Mouse (Mus musculus) ES-E14 (cell line): ENCODE data around the gene Npw. TPM values are rescaled to one million over a fixed set of nuclear protein-coding genes. Genes with fewer than 3 reads are reported as not detected.
A peak's percentile ranks its signal among the peaks of the same experiment; 100 is the strongest.

ENCODE experiments used
- DNase-seq: peaks from one replicate; pipeline ENCODE4 v3.0.0-alpha.2; 2013; ENCODE audit warnings: low read depth, low spot score
- H3K27ac ChIP-seq: 2 replicates; pipeline ENCODE4 v1.5.1; 2012; ENCODE audit warnings: low read depth, mild to moderate bottlenecking, low read length, moderate library complexity, mixed read lengths; ENCODE audit not compliant: poor library complexity, insufficient read depth, severe bottlenecking
- H3K36me3 ChIP-seq: 2 replicates; pipeline ENCODE4 v1.6.1; 2012; ENCODE audit warnings: mild to moderate bottlenecking, low read length, moderate library complexity, mixed read lengths; ENCODE audit not compliant: control insufficient read depth, poor library complexity, insufficient read depth, severe bottlenecking
- H3K4me1 ChIP-seq, 2 experiments: fragments of 150-350 bp in 1 of 2; sonication (generic) in 1 of 2; 2 replicates each; pipeline ENCODE4 v1.6.1; 2012; ENCODE audit warnings: low read length in 2 of 2, mild to moderate bottlenecking in 1 of 2, mixed read lengths in 1 of 2; ENCODE audit not compliant: control insufficient read depth in 2 of 2, insufficient read depth in 2 of 2, poor library complexity in 1 of 2
- H3K4me3 ChIP-seq, 2 experiments: fragments of 150-350 bp in 1 of 2; sonication (generic) in 1 of 2; 2 replicates each; pipeline ENCODE4 v1.5.1; 2012; ENCODE audit warnings: low read length in 2 of 2, low read depth in 1 of 2, mild to moderate bottlenecking in 1 of 2, mixed read lengths in 1 of 2; ENCODE audit not compliant: insufficient read depth in 1 of 2, poor library complexity in 1 of 2, severe bottlenecking in 1 of 2
- H3K9ac ChIP-seq: 2 replicates; pipeline ENCODE4 v1.6.1; 2012; ENCODE audit warnings: low read depth, mild to moderate bottlenecking, low read length, mixed read lengths; ENCODE audit not compliant: poor library complexity, insufficient read depth, severe bottlenecking
- H3K9me3 ChIP-seq: fragments of 150-350 bp; sonication (generic); 2 replicates; pipeline ENCODE4 v1.6.1; 2012; ENCODE audit warnings: low read depth, mild to moderate bottlenecking, low read length; ENCODE audit not compliant: control insufficient read depth, insufficient read depth
- CHD2 ChIP-seq: IDR thresholded peaks from 2 replicates; pipeline ENCODE4 v1.6.1; 2014; ENCODE audit warnings: mild to moderate bottlenecking, low read depth, low read length, inconsistent platforms
- HCFC1 ChIP-seq: IDR thresholded peaks from 2 replicates; pipeline ENCODE4 v1.6.1; 2012; ENCODE audit warnings: low read length, inconsistent platforms, borderline replicate concordance; ENCODE audit not compliant: insufficient read depth
- MAFK ChIP-seq: IDR thresholded peaks from 2 replicates; pipeline ENCODE4 v1.6.1; 2014; ENCODE audit warnings: mild to moderate bottlenecking, low read depth, low read length, inconsistent platforms; ENCODE audit not compliant: insufficient read depth
- ZC3H11A ChIP-seq: IDR thresholded peaks from 2 replicates; pipeline ENCODE4 v1.6.1; 2012; ENCODE audit warnings: low read depth, mild to moderate bottlenecking, inconsistent platforms, low read length, borderline replicate concordance
- ZNF384 ChIP-seq: IDR thresholded peaks from 2 replicates; pipeline ENCODE4 v1.6.1; 2012; ENCODE audit warnings: low read depth, low read length, inconsistent platforms
- in situ Hi-C, 2 experiments: fragments of 600-800 bp; cut with MboI; formaldehyde crosslinking; loops; one replicate each; pipeline ENCODE4 v1.15.1; 2025; ENCODE audit warnings: low sequenced_read_pairs in 2 of 2, inconsistent platforms in 1 of 2; ENCODE audit not compliant: unreplicated experiment in 2 of 2
- total RNA-seq: library from RNA; depleted of rRNA; stranded (reverse); fragments of 300-350 nt; gene quantifications from 2 replicates; pipeline ENCODE4 v1.2.3, GENCODE M21; 2012

Npw gene
- total RNA-seq, 1 experiment, result 3.0 TPM

- Histone ChIP-seq H3K27ac (no peak overlapping the region), H3K9me3 (no peaks in the 10 kb centered on the region), H3K9ac (no peak overlapping the region), H3K4me3 (no peak overlapping the region), H3K36me3 (no peaks in the 10 kb centered on the region), H3K4me1 (peaks cover 6 to 12% of the 10 kb centered on the region in 2 experiments; a peak in 3 of 4 replicates)
- no peak for TF ChIP-seq ZNF384
- TF ChIP-seq CHD2, result no peak
- no peak for TF ChIP-seq MAFK
- no peak for TF ChIP-seq ZC3H11A
- no peak for TF ChIP-seq HCFC1
- DNase-seq, result no peak
- in situ Hi-C loops, result no loop called here
Measured at GRCm38 (mm10) chr17:24653967-24654710, 4.1 kb downstream of the Npw start.

DNA sequence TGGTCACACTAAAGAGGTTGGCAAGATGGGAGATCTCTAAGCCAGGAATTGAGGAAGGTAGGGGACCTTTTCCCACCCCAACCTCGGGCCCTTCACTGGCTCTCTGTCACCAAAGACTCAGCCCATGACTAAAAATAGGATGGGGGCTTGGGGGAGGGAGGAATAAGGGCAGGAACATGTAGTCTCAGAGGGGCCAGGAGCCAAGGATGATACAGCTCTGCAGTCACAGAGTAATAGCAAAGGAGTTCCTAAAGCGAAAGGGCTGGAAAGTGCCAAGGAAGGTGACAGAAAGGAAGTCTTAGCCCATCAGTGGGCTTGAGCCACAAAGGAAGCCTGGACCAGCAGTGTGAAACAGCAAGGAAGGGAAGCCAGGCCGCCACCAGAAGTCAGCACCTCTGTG, 6.4 kb downstream of the Npw start:
- Histone ChIP-seq H3K9ac (no peak overlapping the region), H3K4me1 (peaks cover 6 to 14% of the 10 kb centered on the region in 2 experiments; a peak in 3 of 4 replicates), H3K4me3 (no peak overlapping the region), H3K36me3 (no peaks in the 10 kb centered on the region), H3K9me3 (no peaks in the 10 kb centered on the region), H3K27ac (no peak overlapping the region)
- in situ Hi-C loops, result no loop called here
- no peak for DNase-seq
- no peak for TF ChIP-seq ZC3H11A
- no peak for TF ChIP-seq MAFK
- TF ChIP-seq HCFC1, result no peak
- no peak for TF ChIP-seq ZNF384
- no peak for TF ChIP-seq CHD2

DNA sequence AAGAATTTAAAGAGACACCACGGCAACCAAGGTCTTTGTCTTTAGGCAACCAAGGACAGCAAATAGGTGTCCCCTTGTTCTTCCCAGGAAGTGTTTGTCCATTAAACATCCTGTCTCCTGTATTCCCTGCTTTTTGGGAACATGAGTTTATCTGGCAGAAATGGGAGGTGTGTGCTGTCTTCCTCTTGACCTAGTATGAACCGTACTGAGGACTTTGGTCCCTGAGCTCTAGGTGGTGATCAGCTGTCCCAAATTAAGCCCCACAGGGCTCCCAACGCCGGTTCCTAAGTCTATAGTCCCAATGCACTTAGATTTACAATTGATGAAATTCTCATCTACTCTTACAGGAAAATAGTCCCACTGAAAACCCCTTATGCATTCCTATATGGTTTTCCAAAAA, 7.5 kb downstream of the Npw start:
- H3K9me3 ChIP-seq, result no peaks in the 10 kb centered on the region
- in situ Hi-C loops, result no loop called here
- H3K4me1 ChIP-seq, result peaks cover 6 to 16% of the 10 kb centered on the region in 2 experiments; a peak in 3 of 4 replicates
- TF ChIP-seq ZNF384 (no peak), ZC3H11A (no peak), HCFC1 (no peak), MAFK (no peak), CHD2 (no peak)
- no peaks in the 10 kb centered on the region for H3K36me3 ChIP-seq
- H3K27ac ChIP-seq, result no peak overlapping the region
- H3K4me3 ChIP-seq, result no peak overlapping the region; a peak in 1 of 4 replicates
- no peak for DNase-seq
- 0 out of 2 replicates have a peak overlapping the region, but pooled peaks have one; percentile 51 for H3K9ac ChIP-seq

GRCm38 (mm10) chr17:24650070-24650616, 8.1 kb downstream of the Npw start, which contains the start of gene Slc9a3r2:
Gene Slc9a3r2, minus strand, starts transcription at chr17:24650327.
- peak within 1 kb of the TSS; percentile 88 for H3K9ac ChIP-seq
- DNase-seq, result no peak
- H3K4me1 ChIP-seq, result peaks cover 6 to 21% of the 10 kb centered on the region in 2 experiments; a peak in 3 of 4 replicates
- peak within 1 kb of the TSS; percentile 85 to 96 for H3K4me3 ChIP-seq
- no peaks in the 10 kb centered on the region for H3K36me3 ChIP-seq
- H3K9me3 ChIP-seq, result no peaks in the 10 kb centered on the region
- H3K27ac ChIP-seq, result no peak within 1 kb of the TSS
- TF ChIP-seq MAFK, result no peak
- TF ChIP-seq ZC3H11A, result no peak
- TF ChIP-seq ZNF384, result no peak
- no peak for TF ChIP-seq CHD2
- no peak for TF ChIP-seq HCFC1
- in situ Hi-C loops, result no loop called here
